Mouse (Mus musculus) liver, adult 2 months (tissue): ENCODE data around the gene Nkain4.

Experiments used
- CTCF ChIP-seq: fragments of 200-500 bp; IDR thresholded peaks from 2 replicates; pipeline ENCODE4 v1.5.1; 2011; ENCODE audit warnings: low read depth, low read length, control low read depth
- POLR2A ChIP-seq: fragments of 200-500 bp; IDR thresholded peaks from 2 replicates; pipeline ENCODE4 v1.6.1; 2011; ENCODE audit warnings: low read length, control low read depth; ENCODE audit not compliant: insufficient read depth; ENCODE audit errors: extremely low read depth

- TF ChIP-seq CTCF, result no peak
- no peak for TF ChIP-seq POLR2A
Observed at GRCm38 (mm10) chr2:180889921-180890280, 64.6 kb downstream of the Nkain4 start.
